Mouse (Mus musculus): ENCODE measurements around the gene Dag1. TPM values are rescaled to one million over a fixed set of nuclear protein-coding genes. Genes with fewer than 3 reads are reported as not detected.

Dag1 gene
- 42.0 and 49.6 TPM in 2 replicates for polyA plus RNA-seq (2014; fragmentation: Nextera tagmentation; extraction: Ambion mirVana)

DNA sequence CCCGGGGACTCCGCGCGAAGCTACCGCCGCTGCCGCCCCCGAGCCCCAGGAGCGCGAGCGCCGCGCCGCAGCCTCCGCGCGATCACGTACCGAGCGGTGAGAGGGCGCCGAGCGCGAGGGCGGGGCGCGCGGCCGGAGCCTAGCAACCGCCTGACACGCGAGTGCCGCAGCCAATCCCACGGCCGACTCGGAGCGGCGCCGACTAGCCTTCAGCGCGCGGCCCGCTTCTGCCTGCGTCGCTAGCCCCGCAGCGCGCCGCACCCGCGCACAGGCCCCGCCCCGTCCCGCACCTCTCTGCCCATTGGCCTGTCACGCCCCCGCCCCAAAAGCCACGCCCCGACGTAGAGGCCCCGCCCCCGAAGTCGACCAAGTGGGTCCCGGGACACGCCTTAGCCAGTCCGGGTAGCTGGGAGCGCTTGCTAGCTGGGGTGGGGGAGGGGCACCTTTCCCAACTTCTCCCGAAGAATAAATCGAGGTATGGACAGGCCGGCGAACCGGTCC, at the start of gene Dag1:
TSS of gene Dag1 (minus strand) at position 269 of the 501 bp plus-strand sequence.
- Histone ChIP-seq H3K9me3 (replicated peaks; ENCODE audit: control insufficient read depth, low read length) (no peaks in the 10 kb centered on the region), H3K4me1 (ENCODE audit: control insufficient read depth, insufficient read depth, low read length) (peaks cover 19% of the 10 kb centered on the region), H3K4me2 (ENCODE audit: low read length) (peak within 1 kb of the TSS; percentile 82), H3K27ac (ENCODE audit: low read depth, low read length) (peak within 1 kb of the TSS; percentile 90), H3K36me3 (ENCODE audit: control insufficient read depth, insufficient read depth, low read length) (0 out of 2 replicates have a peak, but pooled peaks cover 3% of the 10 kb centered on the region), H3K9ac (ENCODE audit: low read length) (peak within 1 kb of the TSS; percentile 91), H3K27me3 (replicated peaks; ENCODE audit: control insufficient read depth, insufficient read depth, low read length) (no peaks in the 10 kb centered on the region), H3K4me3 (ENCODE audit: low read depth, low read length) (peak within 1 kb of the TSS; percentile 96)
- ATAC-seq: peak; percentile 99
- peak; percentile 98 for DNase-seq (ENCODE audit: low spot score)
- WGBS: under 1% methylated on average over 68 of the region's 71 CpGs

DNA sequence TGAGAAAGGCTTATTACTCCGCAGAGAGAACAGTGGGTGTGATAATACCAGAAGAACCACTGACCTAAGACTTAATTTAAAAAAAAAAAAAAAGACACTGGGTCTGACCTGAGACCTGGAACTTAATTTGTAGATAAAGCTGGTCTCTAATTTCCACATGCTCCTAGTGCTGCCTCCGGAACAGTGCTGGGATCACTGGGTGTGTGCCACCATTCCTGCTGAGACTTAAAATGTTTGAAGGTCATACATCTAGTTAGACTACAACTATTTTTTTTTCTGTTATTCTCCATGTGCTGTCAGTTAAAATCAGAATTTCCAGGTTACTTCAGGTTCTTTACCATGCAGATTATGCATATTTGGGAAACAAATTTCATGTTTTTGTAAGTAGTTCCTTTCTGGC, 44.4 kb upstream of the Dag1 start:
- ATAC-seq (no peak), DNase-seq (ENCODE audit: low spot score) (no peak)
- Histone ChIP-seq H3K4me1 (ENCODE audit: control insufficient read depth, insufficient read depth, low read length) (peaks cover 20% of the 10 kb centered on the region), H3K27ac (ENCODE audit: low read depth, low read length) (no peak overlapping the region), H3K4me3 (ENCODE audit: low read depth, low read length) (peak overlapping the region; percentile 96), H3K9me3 (replicated peaks; ENCODE audit: control insufficient read depth, low read length) (no peaks in the 10 kb centered on the region), H3K36me3 (ENCODE audit: control insufficient read depth, insufficient read depth, low read length) (peaks cover 9% of the 10 kb centered on the region), H3K4me2 (ENCODE audit: low read length) (peak overlapping the region; percentile 65), H3K9ac (ENCODE audit: low read length) (peak overlapping the region; percentile 1; the same call in 1 of the 2 replicates), H3K27me3 (replicated peaks; ENCODE audit: control insufficient read depth, insufficient read depth, low read length) (no peaks in the 10 kb centered on the region)
- WGBS: 58% methylated on average over 2 of the region's 2 CpGs

DNA sequence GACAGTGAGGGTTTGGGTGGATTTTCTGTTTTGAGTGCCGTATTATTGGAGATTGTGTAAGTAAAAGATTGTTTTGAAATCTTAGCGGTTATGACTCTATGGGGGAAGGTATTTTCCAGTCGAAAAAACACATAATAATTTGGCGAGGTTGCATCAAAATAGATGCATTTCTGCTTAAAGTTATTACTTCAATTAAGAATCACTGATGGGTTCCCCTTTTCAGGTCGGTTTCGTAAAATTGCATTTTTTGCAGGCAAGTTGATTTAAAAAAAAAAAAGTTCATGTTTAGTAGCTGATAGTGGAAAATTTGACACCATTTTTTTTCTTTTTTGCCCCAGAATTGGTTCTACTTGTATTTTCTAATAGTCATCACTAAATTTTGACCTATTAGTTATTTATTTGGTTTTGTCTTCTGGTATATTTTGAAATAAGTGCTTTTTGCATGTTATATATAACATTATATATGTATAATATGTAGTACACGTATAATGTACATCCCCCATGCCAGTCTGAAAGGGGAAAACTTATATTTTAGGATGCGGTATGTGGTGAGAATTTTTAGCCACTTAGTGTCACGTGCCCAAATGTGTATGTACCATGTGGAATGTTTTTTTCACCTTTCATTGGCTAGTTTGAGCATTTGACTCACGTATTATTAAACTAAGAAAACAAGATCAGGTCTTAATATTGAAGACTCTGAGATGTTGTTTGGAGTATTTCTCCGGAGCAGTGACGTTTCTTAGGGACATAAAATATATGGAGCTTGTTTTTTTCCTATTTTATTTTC, 43.5 kb upstream of the Dag1 start:
- Histone ChIP-seq H3K9me3 (replicated peaks; ENCODE audit: control insufficient read depth, low read length) (no peaks in the 10 kb centered on the region), H3K36me3 (ENCODE audit: control insufficient read depth, insufficient read depth, low read length) (peaks cover 15% of the 10 kb centered on the region), H3K4me2 (ENCODE audit: low read length) (peak overlapping the region; percentile 65), H3K4me1 (ENCODE audit: control insufficient read depth, insufficient read depth, low read length) (peaks cover 20% of the 10 kb centered on the region), H3K27ac (ENCODE audit: low read depth, low read length) (peak overlapping the region; percentile 98), H3K27me3 (replicated peaks; ENCODE audit: control insufficient read depth, insufficient read depth, low read length) (no peaks in the 10 kb centered on the region), H3K9ac (ENCODE audit: low read length) (peak overlapping the region; percentile 90), H3K4me3 (ENCODE audit: low read depth, low read length) (peak overlapping the region; percentile 96)
- no peak for DNase-seq (ENCODE audit: low spot score)
- no peak for ATAC-seq
- WGBS: 22% methylated on average over 12 of the region's 12 CpGs

DNA sequence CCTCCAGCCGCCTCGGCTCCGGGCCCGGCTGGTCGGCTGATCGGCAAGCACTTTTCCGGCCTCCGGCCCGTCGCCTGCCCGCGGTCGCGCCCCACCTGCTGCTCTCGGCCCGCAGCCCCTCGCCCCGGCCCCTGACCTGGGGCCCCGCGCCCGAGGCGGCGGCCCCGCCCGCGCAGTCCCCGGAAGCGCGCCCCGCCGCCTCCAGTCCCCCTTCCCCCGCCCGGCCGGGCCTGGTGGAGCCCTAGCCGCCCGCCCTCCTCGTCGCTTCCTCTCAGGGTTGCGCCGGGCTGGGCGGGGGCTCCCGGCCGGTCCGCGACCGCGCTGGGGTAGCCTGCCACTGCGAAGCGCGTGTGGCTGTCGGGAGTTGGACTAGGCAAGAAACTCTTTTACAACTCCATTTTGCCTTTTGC, 42.8 kb upstream of the Dag1 start:
- Histone ChIP-seq H3K4me2 (ENCODE audit: low read length) (peak overlapping the region; percentile 65), H3K9ac (ENCODE audit: low read length) (peak overlapping the region; percentile 90), H3K9me3 (replicated peaks; ENCODE audit: control insufficient read depth, low read length) (no peaks in the 10 kb centered on the region), H3K4me3 (ENCODE audit: low read depth, low read length) (peak overlapping the region; percentile 96), H3K27ac (ENCODE audit: low read depth, low read length) (peak overlapping the region; percentile 98), H3K4me1 (ENCODE audit: control insufficient read depth, insufficient read depth, low read length) (peaks cover 20% of the 10 kb centered on the region), H3K36me3 (ENCODE audit: control insufficient read depth, insufficient read depth, low read length) (peaks cover 19% of the 10 kb centered on the region), H3K27me3 (replicated peaks; ENCODE audit: control insufficient read depth, insufficient read depth, low read length) (no peaks in the 10 kb centered on the region)
- under 1% methylated on average over 35 of the region's 51 CpGs for WGBS
- ATAC-seq (peak; percentile 73), DNase-seq (ENCODE audit: low spot score) (peak; percentile 76)

DNA sequence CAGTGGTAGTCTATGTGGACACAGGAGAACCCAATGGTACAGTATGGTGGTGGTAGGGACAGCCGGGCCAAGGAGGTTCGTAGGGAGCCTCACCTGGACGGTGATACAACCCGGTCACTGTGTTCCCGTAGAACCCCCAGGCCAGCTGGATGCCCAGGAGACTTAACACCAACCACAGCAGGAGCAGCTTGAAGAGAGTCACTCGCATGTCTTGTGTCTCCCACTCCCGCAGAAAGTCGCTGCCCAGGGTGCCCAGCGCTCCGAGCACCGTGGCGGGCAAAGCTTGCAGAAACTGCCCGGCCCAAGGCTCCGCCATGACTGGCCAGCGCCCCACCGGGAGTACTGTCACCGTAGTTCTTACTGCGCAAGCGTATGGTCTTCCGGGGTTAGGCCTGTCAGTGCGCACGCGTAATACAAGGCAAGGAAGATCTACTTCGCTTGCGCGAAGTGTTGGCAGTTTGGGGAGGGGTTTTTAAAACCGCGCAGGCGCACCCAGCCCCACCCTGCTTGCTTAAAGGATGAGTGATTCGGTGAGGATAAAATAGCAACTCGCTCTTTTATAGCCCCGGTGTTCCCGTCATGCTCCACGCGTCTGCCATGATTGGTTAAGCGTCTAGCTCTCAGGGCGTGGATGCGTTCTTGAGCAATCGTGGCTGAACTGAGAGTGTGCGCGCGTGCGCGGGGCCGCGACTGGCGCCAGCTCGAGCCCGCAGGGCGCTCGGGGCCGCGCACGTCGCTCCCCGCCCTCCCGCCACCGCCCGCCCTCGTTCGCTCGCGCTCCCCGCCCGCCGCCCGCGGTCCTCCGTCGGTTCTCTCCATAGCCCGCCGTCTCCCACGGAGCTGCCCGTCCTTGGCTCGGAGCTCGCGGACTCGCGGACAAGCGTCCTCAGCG, 42.1 kb upstream of the Dag1 start, which contains the start of the genes Rhoa and Tcta:
TSS of gene Rhoa (plus strand) at position 501 of the 892 bp plus-strand sequence.
TSS of gene Tcta (minus strand) at position 532 of the 892 bp plus-strand sequence.
- peak; percentile 98 for ATAC-seq
- WGBS: under 1% methylated on average over 68 of the region's 81 CpGs

DNA sequence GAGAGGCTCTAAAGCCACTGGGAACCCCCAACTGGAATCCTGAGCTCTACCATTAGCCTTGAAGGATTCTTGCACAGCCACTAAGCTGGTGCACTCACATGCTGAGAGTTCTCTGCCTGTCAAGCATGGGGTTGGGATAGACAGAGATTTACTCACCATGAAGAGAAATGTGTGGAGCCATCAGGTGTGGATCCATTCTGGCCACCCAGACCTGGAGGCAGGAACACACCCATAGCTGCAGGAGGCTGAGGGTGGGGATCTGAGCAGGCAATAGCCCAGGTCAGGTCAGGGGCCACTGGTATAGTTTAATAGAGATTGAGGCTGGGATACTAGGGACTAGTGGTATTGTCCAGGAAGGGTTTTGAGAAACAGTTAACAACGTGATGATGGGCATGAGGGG, 41.4 kb upstream of the Dag1 start:
- Histone ChIP-seq H3K4me2 (ENCODE audit: low read length) (peak overlapping the region; percentile 86), H3K27me3 (replicated peaks; ENCODE audit: control insufficient read depth, insufficient read depth, low read length) (no peaks in the 10 kb centered on the region), H3K9ac (ENCODE audit: low read length) (peak overlapping the region; percentile 88), H3K4me1 (ENCODE audit: control insufficient read depth, insufficient read depth, low read length) (peaks cover 20% of the 10 kb centered on the region), H3K36me3 (ENCODE audit: control insufficient read depth, insufficient read depth, low read length) (peaks cover 31% of the 10 kb centered on the region), H3K9me3 (replicated peaks; ENCODE audit: control insufficient read depth, low read length) (no peaks in the 10 kb centered on the region), H3K27ac (ENCODE audit: low read depth, low read length) (peak overlapping the region; percentile 98; the same call in 1 of the 2 replicates), H3K4me3 (ENCODE audit: low read depth, low read length) (peak overlapping the region; percentile 96)
- 13% methylated on average over 1 of the region's 1 CpGs for WGBS
- ATAC-seq: no peak; the same call in 1 of the 2 replicates
- DNase-seq (ENCODE audit: low spot score): no peak

More for the DNA sequence above, 42.1 kb upstream of the Dag1 start, which contains the start of the genes Rhoa and Tcta:
- H3K4me1 ChIP-seq (ENCODE audit: control insufficient read depth, insufficient read depth, low read length): peaks cover 20% of the 10 kb centered on the region
- H3K36me3 ChIP-seq (ENCODE audit: control insufficient read depth, insufficient read depth, low read length): peaks cover 24% of the 10 kb centered on the region
- H3K4me3 ChIP-seq (ENCODE audit: low read depth, low read length): peak within 1 kb of the TSS; percentile 96
- peak; percentile 100 for DNase-seq (ENCODE audit: low spot score)
- H3K9me3 ChIP-seq (replicated peaks; ENCODE audit: control insufficient read depth, low read length): no peaks in the 10 kb centered on the region
- H3K4me2 ChIP-seq (ENCODE audit: low read length): peak within 1 kb of the TSS; percentile 86
- H3K9ac ChIP-seq (ENCODE audit: low read length): peak within 1 kb of the TSS; percentile 90
- H3K27me3 ChIP-seq (replicated peaks; ENCODE audit: control insufficient read depth, insufficient read depth, low read length): no peaks in the 10 kb centered on the region
- H3K27ac ChIP-seq (ENCODE audit: low read depth, low read length): peak within 1 kb of the TSS; percentile 98

DNA sequence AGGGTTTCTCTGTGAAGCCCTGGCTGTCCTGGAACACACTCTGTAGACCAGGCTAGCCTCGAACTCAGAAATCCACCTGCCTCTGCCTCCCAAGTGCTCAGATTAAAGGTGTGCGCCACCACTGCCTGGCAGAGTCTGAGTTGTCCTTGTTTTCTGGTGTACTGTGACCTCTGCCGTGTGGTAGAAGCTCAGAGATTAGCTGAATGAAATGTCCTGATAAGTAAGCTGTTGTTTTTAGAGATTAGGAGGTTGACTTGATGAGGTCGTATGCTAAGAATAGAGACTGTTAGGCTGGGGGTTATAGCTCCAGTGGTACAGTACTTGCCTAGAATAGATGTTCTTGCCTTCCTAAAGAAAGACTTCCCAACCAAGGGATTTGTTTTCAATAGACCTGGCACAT, 41.0 kb upstream of the Dag1 start:
- Histone ChIP-seq H3K27ac (ENCODE audit: low read depth, low read length) (no peak overlapping the region), H3K4me1 (ENCODE audit: control insufficient read depth, insufficient read depth, low read length) (peaks cover 20% of the 10 kb centered on the region), H3K27me3 (replicated peaks; ENCODE audit: control insufficient read depth, insufficient read depth, low read length) (no peaks in the 10 kb centered on the region), H3K4me2 (ENCODE audit: low read length) (peak overlapping the region; percentile 86), H3K9me3 (replicated peaks; ENCODE audit: control insufficient read depth, low read length) (no peaks in the 10 kb centered on the region), H3K4me3 (ENCODE audit: low read depth, low read length) (peak overlapping the region; percentile 96), H3K9ac (ENCODE audit: low read length) (peak overlapping the region; percentile 88; the same call in 1 of the 2 replicates), H3K36me3 (ENCODE audit: control insufficient read depth, insufficient read depth, low read length) (peaks cover 32% of the 10 kb centered on the region)
- WGBS: 85% methylated on average over 4 of the region's 4 CpGs
- ATAC-seq (no peak), DNase-seq (ENCODE audit: low spot score) (no peak)

DNA sequence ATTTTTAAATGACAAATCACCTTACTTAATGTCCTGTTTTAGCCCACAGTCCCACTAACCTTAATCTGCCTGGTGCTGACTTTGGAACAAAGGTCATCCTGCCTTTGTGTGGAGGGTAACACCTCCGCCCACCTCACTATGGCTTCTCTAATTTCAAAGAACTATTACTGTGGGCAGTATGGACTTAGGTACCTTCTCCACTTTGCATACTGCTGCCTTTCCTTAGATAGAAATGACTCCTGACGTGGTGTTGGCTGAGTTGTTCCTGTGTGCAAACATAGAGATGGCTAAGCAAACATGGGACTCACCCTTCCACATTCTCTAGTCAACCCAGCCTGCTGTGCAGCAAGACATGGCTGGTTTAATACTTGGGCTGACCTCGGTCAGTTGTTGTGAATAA, 38.1 kb upstream of the Dag1 start:
- DNase-seq (ENCODE audit: low spot score) (no peak), ATAC-seq (no peak)
- H3K27ac ChIP-seq (ENCODE audit: low read depth, low read length): no peak overlapping the region
- no peak overlapping the region for H3K4me2 ChIP-seq (ENCODE audit: low read length)
- no peak overlapping the region for H3K4me3 ChIP-seq (ENCODE audit: low read depth, low read length)
- WGBS: 89% methylated on average over 3 of the region's 3 CpGs
- no peaks in the 10 kb centered on the region for H3K9me3 ChIP-seq (replicated peaks; ENCODE audit: control insufficient read depth, low read length)
- no peaks in the 10 kb centered on the region for H3K27me3 ChIP-seq (replicated peaks; ENCODE audit: control insufficient read depth, insufficient read depth, low read length)
- peaks cover 6% of the 10 kb centered on the region; the same call in 1 of the 2 replicates for H3K4me1 ChIP-seq (ENCODE audit: control insufficient read depth, insufficient read depth, low read length)
- peaks cover 37% of the 10 kb centered on the region for H3K36me3 ChIP-seq (ENCODE audit: control insufficient read depth, insufficient read depth, low read length)
- no peak overlapping the region for H3K9ac ChIP-seq (ENCODE audit: low read length)

All from forebrain, embryonic 14.5 days (tissue).